Mouse (Mus musculus): ENCODE results near the gene Gm10142.
A peak's percentile ranks its signal among the peaks of the same experiment; 100 is the strongest.

DNA sequence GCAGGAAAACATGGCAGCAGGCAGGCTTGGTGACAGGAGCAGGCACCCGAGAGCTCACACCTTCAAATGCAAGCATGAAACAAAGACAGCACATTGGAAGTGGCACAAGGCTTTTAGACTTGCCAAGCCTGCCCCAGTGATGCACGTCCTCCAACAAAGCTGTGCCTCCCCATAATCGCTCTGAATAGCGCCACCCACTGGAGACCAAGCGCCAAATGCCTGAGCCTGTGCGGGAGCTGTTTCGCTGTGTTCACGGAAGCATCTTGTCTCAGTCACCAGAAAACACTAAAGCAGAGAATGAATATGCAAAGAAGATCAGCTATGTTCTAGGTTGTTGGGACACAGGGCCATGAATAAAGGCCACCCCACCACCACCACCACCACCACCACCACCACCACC is 9.2 kb downstream of the Gm10142 start:
- peak; percentile 37; the same call in 1 of the 2 replicates for TF ChIP-seq CTCF (IDR thresholded peaks at IDR 0.05; ENCODE audit: low read depth)
- TF ChIP-seq EP300 (optimal IDR thresholded peaks at IDR 0.05), result no peak

All from stomach, postnatal 0 days (tissue).